Mouse (Mus musculus) stomach, embryonic 16.5 days (tissue): ENCODE results near the gene F3. TPM values are rescaled to one million over a fixed set of nuclear protein-coding genes. Genes with fewer than 3 reads are reported as not detected.
A peak's percentile ranks its signal among the peaks of the same experiment; 100 is the strongest.

ENCODE experiments used
- ATAC-seq: fragments of 200-750 bp; cut with Nextera tagmentation; 2 replicates; pipeline ENCODE4 v1.8.0; 2017; ENCODE audit warnings: moderate number of reproducible peaks, moderate TSS enrichment; ENCODE audit not compliant: insufficient read depth, low FRiP score
- H3K27ac ChIP-seq: fragments of 300-500 bp; sonication (generic); 2 replicates; pipeline ENCODE4 v1.5.1; 2014; ENCODE audit warnings: low read length
- H3K27me3 ChIP-seq: fragments of 300-500 bp; sonication (generic); 2 replicates; pipeline ENCODE4 v1.6.1; 2014; ENCODE audit warnings: low read length, control low read depth, mixed read lengths; ENCODE audit not compliant: control insufficient read depth, insufficient read depth
- H3K36me3 ChIP-seq: fragments of 300-500 bp; sonication (generic); 2 replicates; pipeline ENCODE4 v1.6.1; 2014; ENCODE audit warnings: low read length; ENCODE audit not compliant: control insufficient read depth, insufficient read depth
- H3K4me1 ChIP-seq: fragments of 300-500 bp; sonication (generic); 2 replicates; pipeline ENCODE4 v1.6.1; 2014; ENCODE audit warnings: low read length, control low read depth, mixed read lengths; ENCODE audit not compliant: control insufficient read depth, insufficient read depth
- H3K4me2 ChIP-seq: fragments of 300-500 bp; sonication (generic); 2 replicates; pipeline ENCODE4 v1.6.1; 2014; ENCODE audit warnings: low read depth, low read length, mixed read lengths
- H3K4me3 ChIP-seq: fragments of 300-500 bp; sonication (generic); replicated peaks from 2 replicates; pipeline ENCODE4 v1.5.1; 2014; ENCODE audit warnings: mild to moderate bottlenecking, low read length
- H3K9ac ChIP-seq: fragments of 300-500 bp; sonication (generic); 2 replicates; pipeline ENCODE4 v1.6.1; 2014; ENCODE audit warnings: low read length
- H3K9me3 ChIP-seq: fragments of 300-500 bp; sonication (generic); replicated peaks from 2 replicates; pipeline ENCODE4 v1.6.1; 2016; ENCODE audit warnings: low read length, control low read depth; ENCODE audit not compliant: control insufficient read depth
- WGBS: fragments of 180-500 bp; shearing (Covaris S2); extraction: QIAGEN DNeasy Blood & Tissue Kit; methylation state at CpG from one replicate; pipeline ENCODE4 v1.1.7; 2014; 5-methylcytosine and 5-hydroxymethylcytosine counted together
- polyA plus RNA-seq: library from polyadenylated mRNA; unstranded; fragments of >200 nt; fragmentation: Nextera tagmentation; extraction: Ambion mirVana; gene quantifications from 2 replicates; pipeline ENCODE4 v1.2.1, GENCODE M21; 2015

F3 gene
- polyA plus RNA-seq, 1 experiment from 2014 or later = 39.0 TPM

DNA sequence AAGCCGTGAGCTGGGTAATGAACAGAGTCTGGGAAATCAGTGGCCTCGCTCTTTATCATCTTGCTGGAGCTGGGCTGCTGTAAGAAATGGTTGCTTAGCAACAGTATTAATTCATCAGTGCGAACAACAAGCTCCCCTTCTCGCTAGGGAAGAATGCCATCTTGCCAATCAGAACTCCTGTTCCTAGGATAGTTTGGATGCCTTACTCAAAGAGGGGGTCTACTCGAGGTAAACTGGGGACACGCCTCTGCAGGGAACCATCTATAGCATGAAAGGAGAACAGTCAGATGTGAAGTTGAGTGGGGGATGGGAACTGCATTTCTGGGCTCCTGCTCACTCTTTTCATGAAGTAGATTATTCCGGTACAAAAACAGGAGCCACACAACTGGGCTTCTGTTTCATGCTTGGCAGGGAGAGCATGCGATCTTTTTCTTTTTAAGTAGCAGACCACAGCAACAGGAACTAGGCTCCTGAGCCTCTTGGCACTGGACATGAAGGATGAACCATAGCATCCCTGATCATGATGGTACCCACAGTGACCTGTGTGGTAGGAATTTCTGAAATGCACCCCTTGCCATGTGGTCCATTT lies 22.9 kb upstream of the F3 start:
- Histone ChIP-seq H3K9me3 (no peaks in the 10 kb centered on the region), H3K9ac (no peak overlapping the region), H3K4me2 (no peak overlapping the region), H3K27me3 (no peaks in the 10 kb centered on the region), H3K36me3 (no peaks in the 10 kb centered on the region), H3K4me1 (0 out of 2 replicates have a peak, but pooled peaks cover 2% of the 10 kb centered on the region), H3K4me3 (no peak overlapping the region), H3K27ac (no peak overlapping the region)
- no peak for ATAC-seq
- 36% methylated on average over 8 of the region's 8 CpGs for WGBS

GRCm38 (mm10) chr3:121703155-121703879 lies 20.0 kb upstream of the F3 start:
- Histone ChIP-seq H3K9ac (no peak overlapping the region), H3K36me3 (no peaks in the 10 kb centered on the region), H3K27ac (no peak overlapping the region), H3K4me2 (no peak overlapping the region), H3K4me1 (peaks cover 6% of the 10 kb centered on the region; the same call in 1 of the 2 replicates), H3K4me3 (no peak overlapping the region), H3K27me3 (no peaks in the 10 kb centered on the region), H3K9me3 (no peaks in the 10 kb centered on the region)
- WGBS = 82% methylated on average over 7 of the region's 7 CpGs
- no peak for ATAC-seq

GRCm38 (mm10) chr3:121703880-121704243 lies 19.5 kb upstream of the F3 start:
- Histone ChIP-seq H3K4me1 (peaks cover 6% of the 10 kb centered on the region; the same call in 1 of the 2 replicates), H3K4me2 (no peak overlapping the region), H3K27me3 (no peaks in the 10 kb centered on the region), H3K36me3 (no peaks in the 10 kb centered on the region), H3K27ac (no peak overlapping the region), H3K9ac (no peak overlapping the region), H3K9me3 (no peaks in the 10 kb centered on the region), H3K4me3 (no peak overlapping the region)
- 70% methylated on average over 3 of the region's 3 CpGs for WGBS
- ATAC-seq = no peak

- no peak overlapping the region for H3K9ac ChIP-seq
- H3K9me3 ChIP-seq = no peaks in the 10 kb centered on the region
- WGBS = 41% methylated on average over 5 of the region's 5 CpGs
- H3K4me2 ChIP-seq = no peak overlapping the region; the same call in 1 of the 2 replicates
- no peaks in the 10 kb centered on the region for H3K27me3 ChIP-seq
- H3K36me3 ChIP-seq = no peaks in the 10 kb centered on the region
- no peak for ATAC-seq
- H3K27ac ChIP-seq = 0 out of 2 replicates have a peak overlapping the region, but pooled peaks have one; percentile 6
- no peak overlapping the region for H3K4me3 ChIP-seq
- peaks cover 4% of the 10 kb centered on the region; the same call in 1 of the 2 replicates for H3K4me1 ChIP-seq
Measured at GRCm38 (mm10) chr3:121706087-121706486, 17.2 kb upstream of the F3 start.

DNA sequence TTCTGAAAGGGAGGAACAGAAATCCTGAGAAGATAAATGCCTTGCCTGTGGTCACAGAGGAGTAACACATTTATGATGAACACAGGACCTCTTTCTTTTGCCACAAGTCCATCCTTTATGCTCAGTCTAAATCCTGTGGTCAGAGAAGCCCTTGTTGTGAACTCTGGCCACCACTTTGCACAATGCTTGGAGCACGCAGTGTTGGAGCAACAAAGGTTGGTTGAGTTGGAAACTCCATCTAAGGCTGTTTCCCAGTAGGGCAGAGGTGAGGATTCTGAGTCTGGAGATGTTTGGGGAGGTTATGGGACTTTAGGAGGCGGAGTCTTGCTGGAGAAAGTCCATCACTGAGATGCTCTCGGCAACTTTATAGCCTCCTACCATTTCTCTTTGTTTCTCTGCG lies 16.2 kb upstream of the F3 start:
- Histone ChIP-seq H3K4me2 (no peak overlapping the region), H3K27me3 (no peaks in the 10 kb centered on the region), H3K9ac (no peak overlapping the region), H3K4me1 (peaks cover 4% of the 10 kb centered on the region; the same call in 1 of the 2 replicates), H3K27ac (no peak overlapping the region), H3K36me3 (no peaks in the 10 kb centered on the region), H3K9me3 (no peaks in the 10 kb centered on the region), H3K4me3 (no peak overlapping the region)
- ATAC-seq = no peak
- WGBS = 85% methylated on average over 4 of the region's 4 CpGs

- Histone ChIP-seq H3K4me3 (no peak overlapping the region), H3K9me3 (no peaks in the 10 kb centered on the region), H3K27ac (no peak overlapping the region), H3K9ac (no peak overlapping the region), H3K4me1 (peaks cover 15% of the 10 kb centered on the region), H3K36me3 (no peaks in the 10 kb centered on the region), H3K27me3 (no peaks in the 10 kb centered on the region), H3K4me2 (no peak overlapping the region)
- WGBS = 85% methylated on average over 7 of the region's 7 CpGs
- ATAC-seq = no peak
Measured at GRCm38 (mm10) chr3:121710894-121711531, 12.3 kb upstream of the F3 start.

GRCm38 (mm10) chr3:121712222-121712621 lies 11.1 kb upstream of the F3 start:
- peaks cover 11% of the 10 kb centered on the region for H3K4me1 ChIP-seq
- no peak for ATAC-seq
- no peak overlapping the region for H3K4me3 ChIP-seq
- WGBS = 49% methylated on average over 4 of the region's 4 CpGs
- H3K4me2 ChIP-seq = no peak overlapping the region
- H3K9me3 ChIP-seq = no peaks in the 10 kb centered on the region
- H3K9ac ChIP-seq = no peak overlapping the region
- H3K27ac ChIP-seq = no peak overlapping the region
- no peaks in the 10 kb centered on the region for H3K36me3 ChIP-seq
- H3K27me3 ChIP-seq = no peaks in the 10 kb centered on the region

DNA sequence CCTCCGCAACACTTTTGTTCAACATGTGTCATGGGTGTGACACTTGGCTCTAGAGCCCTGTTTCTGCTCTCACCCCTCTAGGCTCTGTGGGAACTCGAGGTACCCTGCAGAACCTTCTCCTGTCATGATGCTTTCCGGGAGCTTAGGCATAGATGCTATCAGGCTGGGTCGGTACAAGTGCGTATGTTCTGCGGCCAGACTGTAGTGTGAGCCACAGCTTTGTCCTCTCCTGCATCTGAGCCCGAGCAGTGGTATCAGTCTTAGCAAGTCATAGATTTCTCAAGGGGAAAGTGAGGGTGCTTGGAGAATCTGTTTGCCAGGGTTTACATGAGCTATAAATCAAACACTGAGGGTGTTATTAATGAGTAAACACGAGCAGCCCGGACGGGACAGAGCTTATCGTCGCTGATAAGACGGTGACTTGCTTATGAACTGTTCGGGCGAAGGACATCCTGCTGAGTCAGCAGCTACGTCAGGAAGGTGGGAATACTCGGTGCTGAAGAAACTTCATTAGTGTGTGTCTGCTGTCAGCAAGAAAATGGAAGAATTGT lies 10.1 kb upstream of the F3 start:
- no peaks in the 10 kb centered on the region for H3K27me3 ChIP-seq
- ATAC-seq = peak; percentile 84
- H3K9me3 ChIP-seq = no peaks in the 10 kb centered on the region
- peak overlapping the region; percentile 43 for H3K27ac ChIP-seq
- 22% methylated on average over 17 of the region's 17 CpGs for WGBS
- H3K4me2 ChIP-seq = peak overlapping the region; percentile 35; the same call in 1 of the 2 replicates
- peaks cover 11% of the 10 kb centered on the region for H3K4me1 ChIP-seq
- no peak overlapping the region for H3K4me3 ChIP-seq
- H3K36me3 ChIP-seq = no peaks in the 10 kb centered on the region
- H3K9ac ChIP-seq = no peak overlapping the region

DNA sequence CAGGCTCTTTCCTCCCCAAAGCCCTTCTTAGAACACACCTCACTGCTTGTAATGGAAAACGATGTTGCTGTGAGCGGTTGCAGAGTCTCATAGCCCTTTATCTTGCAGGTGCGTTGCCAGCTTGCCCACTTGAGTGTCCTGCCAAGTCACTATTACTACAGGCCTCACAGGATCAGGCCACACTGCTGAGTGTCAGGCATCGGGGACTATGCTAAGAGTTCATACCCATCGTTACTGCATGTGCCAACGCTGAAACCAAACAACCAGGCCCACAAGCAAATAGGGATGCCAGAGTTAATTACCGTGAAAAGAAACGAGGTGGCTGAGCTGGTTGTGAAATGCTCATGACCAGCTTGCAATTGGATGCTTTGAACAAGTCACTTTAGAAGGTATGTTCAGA lies 9.5 kb upstream of the F3 start:
- H3K4me3 ChIP-seq = no peak overlapping the region
- H3K4me2 ChIP-seq = 0 out of 2 replicates have a peak overlapping the region, but pooled peaks have one; percentile 35
- H3K9me3 ChIP-seq = no peaks in the 10 kb centered on the region
- 69% methylated on average over 8 of the region's 8 CpGs for WGBS
- ATAC-seq = no peak
- no peak overlapping the region; the same call in 1 of the 2 replicates for H3K27ac ChIP-seq
- H3K4me1 ChIP-seq = peaks cover 11% of the 10 kb centered on the region
- H3K27me3 ChIP-seq = no peaks in the 10 kb centered on the region
- H3K36me3 ChIP-seq = no peaks in the 10 kb centered on the region
- H3K9ac ChIP-seq = no peak overlapping the region
